Mouse (Mus musculus): Measurements from ENCODE around the gene Pigv.
A peak's percentile ranks its signal among the peaks of the same experiment; 100 is the strongest.

Pigv gene

DNA sequence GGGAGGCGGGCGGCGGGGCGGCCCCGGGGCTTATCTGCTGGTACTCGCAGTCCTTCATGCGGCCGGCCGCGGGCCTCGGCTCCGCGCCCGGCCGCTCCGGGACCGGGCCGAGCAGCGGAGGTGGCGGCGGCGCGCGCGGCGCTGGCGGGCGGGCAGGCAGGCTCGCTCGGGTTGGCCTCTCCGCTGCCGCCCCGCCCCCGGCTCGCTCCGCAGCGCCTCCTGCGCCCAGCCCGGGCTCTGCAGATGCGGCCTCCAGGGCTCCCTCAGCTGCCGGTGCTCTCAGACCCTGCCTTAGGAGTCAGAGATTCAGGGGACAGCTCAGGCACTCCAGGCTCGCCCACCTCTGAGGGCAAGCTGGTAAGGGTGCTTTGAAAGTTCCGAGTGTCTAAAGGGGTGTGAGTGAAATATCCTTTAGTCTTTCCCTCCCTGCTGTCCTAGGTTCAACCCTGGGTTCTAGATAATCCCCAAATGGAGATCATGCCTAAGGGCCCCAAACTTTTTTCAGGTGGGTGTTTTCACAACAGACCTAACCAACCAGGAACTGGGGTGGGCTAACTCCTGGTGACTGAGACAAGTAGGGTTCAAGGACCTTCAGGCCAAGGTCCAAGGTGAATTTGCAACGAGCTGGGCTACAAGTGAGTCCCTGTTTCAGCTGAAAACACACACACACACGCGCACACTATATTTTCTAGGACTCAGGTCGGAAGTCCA lies 39.0 kb downstream of the Pigv start:
- peak; percentile 99 for DNase-seq

DNA sequence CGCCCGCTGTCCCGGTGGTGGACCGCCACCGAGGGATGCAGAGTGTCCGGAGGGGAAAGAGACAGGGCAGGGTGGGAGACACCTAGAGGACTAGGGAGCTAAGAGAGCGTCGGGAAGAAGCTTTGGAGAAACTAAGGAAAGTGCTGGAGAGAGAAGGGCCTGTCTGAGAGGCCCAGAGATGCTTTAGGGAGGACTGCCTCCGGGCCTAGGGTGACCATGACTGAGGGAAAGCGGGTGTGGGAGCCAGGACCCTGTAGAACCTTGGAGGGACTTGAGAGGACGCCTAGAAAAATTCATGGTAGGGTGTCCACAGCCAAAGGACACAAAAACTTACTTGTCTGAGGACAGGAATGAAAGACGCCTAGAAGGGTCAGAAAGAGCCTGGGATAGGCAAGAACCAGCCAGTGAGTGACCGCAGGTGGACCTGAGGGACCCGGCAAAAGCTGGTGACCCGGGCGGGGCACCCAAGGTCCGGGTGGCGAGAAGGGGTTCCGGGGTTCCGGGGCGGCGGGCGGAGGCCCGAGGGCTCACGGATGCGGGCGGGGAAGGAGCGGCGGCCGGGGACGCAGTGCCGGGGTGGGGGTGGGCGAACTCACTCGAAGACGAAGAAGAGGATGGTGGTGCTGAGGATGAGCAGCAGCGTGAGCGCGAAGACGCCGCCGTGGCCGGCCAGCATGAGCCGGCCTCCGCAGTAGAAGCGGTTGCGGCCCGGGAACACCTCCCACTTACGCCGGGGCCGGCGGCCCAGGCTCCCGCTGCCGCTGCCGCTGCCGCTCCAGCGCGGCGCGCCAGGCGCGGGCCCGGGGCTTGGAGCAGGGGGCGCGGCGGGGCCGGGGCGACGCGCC lies 39.7 kb downstream of the Pigv start:
- DNase-seq, result peak; percentile 90

- peak; percentile 94 for DNase-seq
Measured at GRCm38 (mm10) chr4:133631769-133632411, 40.6 kb downstream of the Pigv start.

DNA sequence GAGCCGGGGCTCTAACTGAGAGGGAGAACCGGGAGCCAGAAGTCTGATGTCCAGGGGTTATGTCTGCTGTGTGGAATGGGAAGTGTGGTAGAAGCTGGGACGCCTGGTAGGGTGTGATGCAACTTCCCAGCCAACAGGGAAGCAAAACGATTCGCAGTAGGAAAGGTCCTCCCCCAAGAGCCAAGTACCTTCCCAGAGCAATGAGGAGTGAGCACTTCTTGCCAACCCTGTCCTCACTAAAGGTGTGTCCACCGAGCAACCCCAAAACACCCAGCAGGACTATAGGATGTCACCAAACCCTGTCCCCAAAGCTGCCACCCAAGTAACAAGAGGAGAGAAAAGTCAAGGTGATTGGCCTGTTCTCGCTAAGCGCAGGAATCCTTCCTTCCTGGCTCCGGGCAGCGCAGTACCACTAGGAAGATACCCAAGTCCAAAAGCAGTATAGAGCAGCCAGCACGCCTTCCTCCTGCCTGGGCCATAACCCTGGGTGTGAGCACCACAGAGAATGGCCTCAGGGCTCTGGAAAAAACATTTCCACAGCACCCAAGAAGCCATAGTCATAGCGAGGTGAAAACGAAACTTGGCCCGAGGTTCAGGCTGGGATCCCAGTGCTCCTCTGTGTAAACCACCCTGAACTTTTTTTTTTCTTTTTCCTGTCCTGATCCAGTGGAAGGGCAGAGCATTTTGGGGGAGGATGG lies 41.2 kb downstream of the Pigv start:
- DNase-seq, result peak; percentile 97

GRCm38 (mm10) chr4:133630326-133630920 lies 42.0 kb downstream of the Pigv start:
- peak; percentile 91 for DNase-seq

DNA sequence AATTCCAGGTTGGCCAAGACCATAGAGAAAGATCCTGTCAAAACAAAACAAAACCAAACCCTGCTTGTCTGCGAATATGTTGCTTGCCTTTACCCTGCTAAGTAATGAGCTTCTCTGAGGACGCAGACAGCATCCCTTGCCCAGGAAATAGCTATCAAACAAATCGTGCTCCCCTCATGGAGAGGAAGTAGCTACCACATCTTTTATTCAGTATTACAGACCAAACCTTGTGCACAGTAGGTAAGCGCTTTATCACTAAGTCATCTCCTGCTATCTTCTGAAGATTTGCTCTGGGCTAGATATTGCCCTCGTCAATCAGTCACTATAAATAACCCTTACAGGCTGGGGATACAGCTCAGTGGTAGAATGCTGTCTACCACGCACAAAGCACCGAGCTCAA lies 43.3 kb downstream of the Pigv start:
- no peak for DNase-seq

DNA sequence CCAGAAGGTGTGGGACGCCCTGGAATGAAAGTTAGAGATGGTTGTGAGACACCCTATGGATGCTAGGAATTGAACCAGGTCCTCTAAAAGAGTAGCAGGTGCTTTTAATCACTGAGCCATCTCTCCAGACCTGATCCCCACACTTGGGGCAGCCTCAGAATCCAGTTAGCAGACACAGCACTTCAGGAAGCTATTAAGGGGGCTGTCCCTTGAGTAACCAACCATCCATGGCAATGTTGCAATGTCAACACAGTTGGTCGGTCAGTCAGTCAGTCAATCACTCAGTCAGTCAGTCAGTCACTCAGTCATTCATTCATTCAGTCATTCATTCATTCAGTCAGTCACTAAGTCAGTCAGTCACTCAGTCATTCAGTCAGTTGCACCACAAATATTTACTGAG lies 43.9 kb downstream of the Pigv start:
- no peak for DNase-seq

DNA sequence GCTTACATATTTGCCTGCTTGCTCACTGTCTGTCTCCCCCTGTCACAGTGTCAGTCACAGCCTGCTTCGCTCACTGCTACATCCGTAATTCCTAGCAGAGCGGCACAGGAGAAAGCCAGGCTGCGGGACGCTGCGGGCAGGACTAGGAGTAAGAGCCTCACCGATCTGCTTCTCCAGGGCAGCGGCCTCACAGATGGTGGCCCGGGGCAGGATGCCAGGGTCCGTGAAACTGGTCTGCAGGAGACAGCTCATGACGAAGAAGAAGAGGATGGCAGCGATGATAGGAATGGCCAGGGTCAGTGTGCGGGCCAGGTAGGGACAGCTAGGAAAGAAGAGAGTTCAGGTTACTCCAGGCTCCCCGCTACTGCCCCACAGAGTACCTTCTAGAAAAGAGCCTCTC lies 45.4 kb downstream of the Pigv start:
- DNase-seq, result peak; percentile 87

GRCm38 (mm10) chr4:133626621-133627020 lies 45.8 kb downstream of the Pigv start:
- peak; percentile 92 for DNase-seq

GRCm38 (mm10) chr4:133626221-133626620 lies 46.2 kb downstream of the Pigv start:
- no peak for DNase-seq

- peak; percentile 99 for DNase-seq
Measured at GRCm38 (mm10) chr4:133625621-133626071, 46.8 kb downstream of the Pigv start.

GRCm38 (mm10) chr4:133624830-133625229 lies 47.6 kb downstream of the Pigv start:
- peak; percentile 85 for DNase-seq

DNA sequence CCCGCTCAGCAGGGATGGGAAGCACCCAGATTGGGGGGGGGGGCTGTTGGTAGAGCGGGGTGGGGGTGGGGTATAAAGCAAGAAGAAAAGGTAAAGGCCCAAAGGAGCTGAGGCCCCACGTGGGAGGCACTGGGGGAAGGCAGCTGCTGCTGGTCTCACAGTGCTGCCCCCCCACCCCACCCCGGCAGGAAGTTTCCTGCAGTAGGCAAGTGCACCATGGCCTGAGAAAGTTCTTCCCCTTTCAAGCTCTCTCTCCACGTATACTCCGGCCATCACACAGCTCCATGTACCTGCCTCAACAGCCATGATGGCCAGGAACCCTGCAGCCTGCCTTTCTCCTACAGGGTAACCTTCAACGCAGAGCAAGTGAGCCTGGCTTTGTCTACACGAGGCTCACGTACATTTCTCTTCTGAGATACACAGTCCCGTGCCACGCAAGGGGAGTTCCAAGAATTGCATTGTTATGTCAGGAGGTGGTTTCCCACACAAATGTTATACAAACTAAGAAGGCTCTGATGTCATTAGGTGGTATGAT lies 50.2 kb downstream of the Pigv start:
- DNase-seq, result no peak

DNA sequence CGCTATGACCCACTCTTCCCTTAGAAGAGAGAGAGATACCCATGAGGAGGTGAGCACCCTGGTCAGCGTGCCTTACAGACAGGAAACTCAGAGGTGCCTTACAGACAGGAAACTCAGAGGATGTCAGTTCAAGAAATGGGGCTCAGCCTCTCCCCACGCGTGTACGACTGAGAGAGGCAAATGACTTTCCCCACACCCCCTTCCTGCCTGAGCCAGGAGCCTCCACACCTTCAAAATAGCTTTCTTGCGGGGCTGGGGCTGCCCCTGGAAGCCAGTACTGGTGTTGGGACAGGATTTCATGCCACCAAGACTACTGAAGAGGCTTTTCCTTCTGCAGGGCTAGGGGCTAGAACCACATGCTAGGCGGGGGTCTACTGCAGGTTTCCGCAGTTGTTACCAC lies 51.8 kb downstream of the Pigv start:
- DNase-seq, result peak; percentile 84

DNA sequence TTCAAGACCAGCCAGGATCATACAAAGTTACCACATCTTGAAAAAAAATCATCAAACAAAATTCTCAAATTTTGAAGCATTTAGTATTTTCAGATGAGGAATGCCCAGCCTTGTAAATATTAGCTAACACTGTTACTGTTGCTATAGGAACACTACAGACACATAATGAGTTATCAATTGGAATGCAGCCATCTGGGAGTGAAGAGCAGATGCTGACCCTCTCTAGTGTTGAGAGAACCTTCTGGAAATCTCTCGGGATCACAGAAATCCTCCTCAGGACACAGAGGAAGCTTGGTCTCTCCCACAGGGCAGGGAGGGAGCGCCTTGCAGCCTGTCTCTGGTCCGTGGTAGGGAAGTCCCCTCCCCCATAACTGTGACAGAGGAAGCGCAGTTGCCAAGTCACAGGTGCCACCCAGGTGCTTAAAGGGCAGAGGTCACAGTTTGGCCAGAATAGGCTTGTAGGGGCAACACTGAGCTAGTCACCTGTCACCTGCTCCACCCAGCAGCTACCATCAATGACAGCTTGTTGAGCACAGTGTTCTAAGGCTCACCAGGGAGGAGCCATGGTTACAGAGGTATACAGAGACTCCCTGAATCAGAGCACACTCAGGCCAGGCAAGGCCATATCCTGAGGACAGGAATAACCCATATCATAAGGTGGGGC lies 52.8 kb downstream of the Pigv start:
- DNase-seq, result no peak

DNA sequence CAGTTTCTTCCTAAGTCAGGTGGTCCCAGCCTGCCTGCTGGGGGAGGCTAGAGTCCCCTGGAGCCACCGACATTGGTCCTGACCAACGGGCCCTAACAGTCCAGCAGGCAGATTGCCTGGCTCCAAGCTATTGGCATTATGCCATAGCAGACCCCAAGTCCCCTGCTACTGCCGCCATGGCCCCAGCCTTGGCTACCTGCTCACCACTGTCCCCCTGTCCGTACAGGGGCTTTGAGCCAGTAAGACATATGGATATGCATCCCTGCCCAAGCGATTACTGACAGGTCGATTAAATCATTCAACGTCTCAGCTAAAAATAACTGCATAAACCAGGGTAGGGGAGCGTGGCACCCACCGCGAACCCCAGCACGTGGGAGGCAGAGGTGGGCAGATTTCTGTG lies 54.5 kb downstream of the Pigv start:
- DNase-seq, result no peak

- DNase-seq, result no peak
Measured at GRCm38 (mm10) chr4:133615416-133615815, 57.0 kb downstream of the Pigv start.

DNA sequence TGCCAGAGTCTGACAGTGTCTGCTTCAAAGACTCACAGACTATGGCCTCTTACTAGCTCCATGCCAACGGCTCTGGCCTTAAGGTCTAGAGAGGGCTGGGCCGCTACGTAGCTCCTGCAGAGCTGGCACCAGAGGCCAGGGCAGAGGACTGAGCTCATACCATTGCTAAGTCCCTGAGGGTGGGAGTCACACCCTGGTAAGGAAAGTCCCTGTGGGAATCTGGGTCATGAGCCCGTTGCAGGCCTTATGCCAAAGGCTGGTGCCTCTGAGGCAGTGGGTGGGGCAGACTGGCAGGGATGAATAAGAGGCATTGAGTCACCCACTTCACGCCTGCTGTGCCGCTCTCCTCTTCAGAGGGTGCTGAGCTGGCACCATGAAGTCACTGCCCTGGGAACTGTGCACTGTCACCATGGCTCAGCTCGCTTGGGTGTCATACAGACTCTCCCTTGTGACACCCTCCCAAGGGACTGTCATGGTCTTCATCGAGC lies 58.1 kb downstream of the Pigv start:
- peak; percentile 96 for DNase-seq

DNA sequence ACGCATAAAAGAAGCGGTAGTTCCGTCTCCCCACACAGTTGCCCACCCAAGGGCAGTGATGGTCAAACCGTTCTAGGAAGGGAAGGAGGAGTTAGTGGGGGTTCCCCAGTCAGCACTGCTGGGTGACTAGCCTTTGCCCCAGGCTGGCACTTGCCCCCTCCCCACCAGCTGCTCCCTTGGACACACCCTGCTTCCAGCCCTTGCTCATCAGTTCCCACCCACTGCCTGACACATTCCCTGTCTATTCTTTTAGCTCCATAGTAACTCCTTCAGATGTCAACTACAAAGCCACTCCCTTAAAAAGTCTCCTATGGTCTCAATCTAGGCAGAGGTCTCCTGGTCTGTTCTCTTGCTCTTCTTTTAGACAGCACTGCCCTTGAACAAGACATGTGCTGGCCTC lies 58.6 kb downstream of the Pigv start:
- DNase-seq, result no peak

DNA sequence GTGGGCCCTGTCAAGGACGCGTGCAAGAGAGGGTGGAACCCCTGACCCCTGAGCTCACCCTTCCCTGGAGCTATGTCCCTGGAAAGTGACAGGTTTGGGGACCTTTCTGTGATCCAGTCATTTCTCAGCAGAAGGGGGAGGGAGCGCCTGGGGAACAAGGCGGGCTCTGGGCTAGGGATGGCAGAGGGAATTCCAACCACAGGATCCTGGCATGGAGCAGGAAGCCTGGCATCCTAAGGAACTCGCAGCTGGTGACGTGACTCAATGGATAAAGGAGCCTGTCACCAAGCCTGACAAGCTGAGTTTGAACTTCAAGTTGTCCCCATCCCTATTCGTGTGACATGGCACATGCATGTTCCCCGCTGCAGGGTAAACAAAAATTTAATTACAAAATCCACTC lies 59.4 kb downstream of the Pigv start:
- DNase-seq, result no peak

DNA sequence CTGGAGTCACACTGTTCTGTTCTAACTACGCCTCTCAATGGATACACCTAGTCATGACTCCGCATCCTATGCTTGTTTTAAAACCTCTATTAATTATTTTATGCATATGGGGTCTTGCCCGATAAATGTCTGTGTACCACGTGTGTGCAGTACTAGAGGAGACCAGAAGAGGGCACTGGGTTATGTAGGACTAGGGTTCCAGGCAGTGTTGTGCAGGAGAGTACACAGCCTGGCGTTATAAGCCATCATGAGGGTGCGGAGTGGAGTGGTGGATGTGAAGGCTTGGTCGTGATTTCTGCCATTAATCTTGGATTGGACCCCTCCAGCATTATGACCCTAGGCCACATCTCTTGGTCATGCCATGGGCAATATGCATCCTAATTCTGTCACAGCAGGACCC lies 60.0 kb downstream of the Pigv start:
- DNase-seq, result no peak

GRCm38 (mm10) chr4:133611815-133612214 lies 60.6 kb downstream of the Pigv start:
- DNase-seq, result no peak

Measured in heart, adult 11 months (tissue).